Mouse (Mus musculus): ENCODE results near the gene Hck. TPM values are rescaled to one million over a fixed set of nuclear protein-coding genes. Genes with fewer than 3 reads are reported as not detected.
A peak's percentile ranks its signal among the peaks of the same experiment; 100 is the strongest.

The Hck gene
- polyA plus RNA-seq, 1 experiment from 2014 or later: 4.7 TPM

DNA sequence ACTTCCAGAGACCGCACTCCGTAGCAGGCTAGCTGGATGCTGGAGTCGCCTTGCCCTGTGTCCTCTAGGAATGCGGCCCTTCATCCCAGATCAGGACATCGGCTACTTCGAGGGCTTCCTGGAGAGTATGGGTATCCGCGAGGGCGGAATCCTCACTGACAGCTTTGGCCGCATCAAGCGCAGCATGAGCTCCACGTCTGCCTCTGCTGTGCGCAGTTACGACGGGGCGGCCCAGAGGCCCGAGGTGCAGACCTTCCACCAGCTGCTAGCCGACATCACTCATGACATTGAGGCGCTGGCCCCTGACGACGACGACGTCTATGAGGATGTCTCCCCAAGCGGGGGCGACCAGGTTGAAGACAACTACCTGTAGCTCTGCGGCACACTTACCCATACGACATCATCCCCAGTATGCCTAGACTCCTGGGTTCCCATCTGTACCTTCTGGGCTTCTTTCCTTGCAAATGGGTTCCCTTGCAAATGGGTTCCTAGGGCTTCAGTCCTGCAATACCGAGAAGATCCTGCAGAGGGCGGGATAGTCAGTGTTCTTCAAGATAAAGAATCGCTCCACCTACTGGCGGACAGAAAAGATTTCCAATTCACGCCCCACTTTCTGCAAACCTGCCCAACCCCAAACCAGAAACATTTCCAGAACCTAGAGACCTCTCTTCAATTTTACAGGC, 27.3 kb upstream of the Hck start:
- Histone ChIP-seq H3K9ac (no peak overlapping the region), H3K27me3 (no peaks in the 10 kb centered on the region), H3K27ac (no peak overlapping the region), H3K4me2 (no peak overlapping the region), H3K36me3 (no peaks in the 10 kb centered on the region), H3K4me3 (no peak overlapping the region), H3K9me3 (no peaks in the 10 kb centered on the region), H3K4me1 (0 out of 2 replicates have a peak, but pooled peaks cover 8% of the 10 kb centered on the region)
- no peak for ATAC-seq (ENCODE audit: borderline replicate concordance, extremely low read depth, low FRiP score, low TSS enrichment)
- WGBS: 37% methylated on average over 32 of the region's 32 CpGs

DNA sequence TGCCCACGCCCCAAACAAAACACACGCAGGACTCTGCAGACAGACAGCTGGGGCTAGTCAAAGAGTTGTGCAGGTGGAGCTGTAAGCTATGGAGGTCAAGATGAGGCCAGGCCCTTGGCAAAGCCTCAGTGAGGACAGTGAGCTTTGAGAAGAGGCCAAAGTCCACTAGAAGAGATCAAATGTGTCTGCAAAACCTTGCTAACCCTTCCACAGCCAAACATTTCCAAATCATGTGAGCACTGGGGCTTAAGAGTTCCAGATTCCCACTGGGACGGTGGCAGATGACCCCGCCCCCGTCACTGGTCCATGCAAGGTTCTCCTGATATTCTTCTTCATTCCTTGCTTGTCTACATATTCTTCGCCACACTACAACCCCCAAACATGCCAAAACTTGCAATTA, 26.4 kb upstream of the Hck start:
- Histone ChIP-seq H3K9ac (no peak overlapping the region), H3K27me3 (no peaks in the 10 kb centered on the region), H3K9me3 (no peaks in the 10 kb centered on the region), H3K36me3 (no peaks in the 10 kb centered on the region), H3K4me2 (no peak overlapping the region), H3K4me3 (no peak overlapping the region), H3K27ac (no peak overlapping the region), H3K4me1 (0 out of 2 replicates have a peak, but pooled peaks cover 8% of the 10 kb centered on the region)
- 78% methylated on average over 6 of the region's 6 CpGs for WGBS
- ATAC-seq (ENCODE audit: borderline replicate concordance, extremely low read depth, low FRiP score, low TSS enrichment): no peak

DNA sequence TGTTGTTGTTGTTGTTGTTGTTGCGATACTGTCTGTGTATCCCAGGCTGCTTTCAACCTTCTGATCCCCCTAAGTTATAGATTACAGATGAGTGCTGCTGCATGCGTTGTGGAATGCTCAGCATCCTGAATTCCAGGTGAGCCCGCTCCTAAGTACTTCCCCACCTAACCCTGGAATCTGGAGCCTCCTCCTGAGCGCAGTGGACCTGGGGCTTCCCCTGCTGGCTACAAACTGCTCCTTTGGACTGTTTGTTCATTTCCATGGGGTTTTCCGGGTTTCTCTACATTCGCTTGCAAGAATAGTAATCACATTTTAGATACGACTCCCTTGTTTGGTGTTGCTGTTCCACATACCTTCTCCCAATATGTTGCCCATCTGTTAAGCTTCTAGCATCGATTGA, 25.0 kb upstream of the Hck start:
- 79% methylated on average over 8 of the region's 8 CpGs for WGBS
- no peak for ATAC-seq (ENCODE audit: borderline replicate concordance, extremely low read depth, low FRiP score, low TSS enrichment)
- no peaks in the 10 kb centered on the region for H3K9me3 ChIP-seq
- H3K36me3 ChIP-seq: no peaks in the 10 kb centered on the region
- H3K9ac ChIP-seq: no peak overlapping the region
- H3K4me3 ChIP-seq: no peak overlapping the region
- no peak overlapping the region for H3K4me2 ChIP-seq
- H3K4me1 ChIP-seq: 0 out of 2 replicates have a peak, but pooled peaks cover 8% of the 10 kb centered on the region
- no peak overlapping the region for H3K27ac ChIP-seq
- H3K27me3 ChIP-seq: no peaks in the 10 kb centered on the region

DNA sequence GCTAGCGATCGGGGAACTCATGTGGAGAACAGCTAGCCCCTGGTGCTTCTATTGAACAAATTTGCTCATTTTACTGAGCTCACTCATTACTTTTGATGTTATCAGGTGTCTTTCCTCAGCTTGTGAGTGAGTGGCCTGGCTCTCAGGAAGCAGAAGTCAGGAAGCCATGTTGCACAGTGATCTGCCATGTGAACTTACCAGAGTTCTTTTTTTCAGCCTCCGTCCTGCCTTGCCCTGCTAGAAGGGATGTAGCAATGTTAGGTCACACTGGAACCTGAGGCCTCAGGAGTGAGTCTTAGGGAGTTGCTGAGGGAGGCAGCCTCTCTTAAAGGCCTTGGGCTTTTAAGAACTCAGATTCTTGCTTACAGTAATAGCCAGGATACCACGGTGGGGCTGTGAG, 24.4 kb upstream of the Hck start:
- no peak for ATAC-seq (ENCODE audit: borderline replicate concordance, extremely low read depth, low FRiP score, low TSS enrichment)
- WGBS: 67% methylated on average over 4 of the region's 4 CpGs
- Histone ChIP-seq H3K4me1 (0 out of 2 replicates have a peak, but pooled peaks cover 8% of the 10 kb centered on the region), H3K4me2 (no peak overlapping the region), H3K27me3 (no peaks in the 10 kb centered on the region), H3K9me3 (no peaks in the 10 kb centered on the region), H3K27ac (peak overlapping the region; percentile 35), H3K36me3 (no peaks in the 10 kb centered on the region), H3K4me3 (no peak overlapping the region), H3K9ac (no peak overlapping the region)

DNA sequence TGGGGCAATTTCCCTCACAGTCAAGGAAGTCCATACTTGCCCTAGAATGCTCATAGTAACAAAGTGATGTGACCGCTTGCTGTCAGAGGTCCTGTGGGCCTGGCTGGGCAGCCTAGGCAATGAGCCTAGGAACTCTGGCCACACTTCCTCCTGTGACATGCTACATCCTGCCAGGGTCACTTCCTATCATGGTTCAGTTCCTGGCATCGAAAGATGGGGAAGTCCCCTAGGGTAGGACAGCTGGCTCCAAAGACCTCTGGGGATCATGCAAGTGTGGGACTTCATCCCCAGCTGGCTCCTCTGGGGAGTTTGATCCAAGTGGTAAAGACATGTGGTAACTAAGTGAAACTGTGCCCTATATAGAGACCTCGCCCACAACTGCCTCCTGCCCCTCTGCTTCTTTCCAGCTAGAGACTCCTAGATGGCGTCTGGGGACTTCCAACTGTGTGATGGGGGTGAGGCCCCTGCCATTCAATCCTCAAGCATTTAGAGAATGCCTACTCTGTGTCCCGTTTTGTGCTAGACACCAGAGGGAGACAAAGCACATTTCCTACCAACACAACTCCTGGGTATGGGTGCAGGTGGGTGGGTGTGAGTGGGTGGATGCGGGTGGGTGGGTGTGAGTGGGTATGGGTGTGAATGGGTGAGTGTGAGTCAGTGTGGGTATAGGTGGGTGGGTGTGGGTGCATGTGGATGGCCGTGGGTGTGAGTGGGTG, 23.8 kb upstream of the Hck start:
- 47% methylated on average over 7 of the region's 7 CpGs for WGBS
- ATAC-seq (ENCODE audit: borderline replicate concordance, extremely low read depth, low FRiP score, low TSS enrichment): 0 out of 2 replicates have a peak, but pooled peaks have one; percentile 27

DNA sequence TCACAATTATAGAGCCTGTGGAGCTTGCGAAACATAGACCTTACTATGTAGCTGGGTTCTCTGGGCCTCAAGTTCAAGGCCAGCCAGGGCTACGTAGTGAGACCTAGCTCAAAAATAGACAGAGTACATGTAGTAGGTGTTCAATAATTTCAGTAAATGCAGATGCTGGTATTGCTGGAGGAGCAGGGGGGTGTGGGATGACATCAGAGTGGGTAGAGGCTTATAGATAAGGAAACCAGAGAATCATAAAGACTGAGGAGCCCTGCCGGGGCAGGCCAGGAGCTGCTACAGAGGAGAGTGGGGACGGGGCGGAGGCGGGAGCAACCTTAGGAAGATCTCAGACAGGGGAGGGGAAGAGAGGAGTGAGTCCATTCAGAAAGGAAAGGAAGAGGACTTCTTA, 22.7 kb upstream of the Hck start:
- Histone ChIP-seq H3K9me3 (no peaks in the 10 kb centered on the region), H3K4me3 (no peak overlapping the region), H3K4me1 (0 out of 2 replicates have a peak, but pooled peaks cover 8% of the 10 kb centered on the region), H3K9ac (no peak overlapping the region), H3K27me3 (no peaks in the 10 kb centered on the region), H3K27ac (no peak overlapping the region), H3K4me2 (no peak overlapping the region), H3K36me3 (no peaks in the 10 kb centered on the region)
- 76% methylated on average over 6 of the region's 6 CpGs for WGBS
- no peak for ATAC-seq (ENCODE audit: borderline replicate concordance, extremely low read depth, low FRiP score, low TSS enrichment)

More for the DNA sequence above, 23.8 kb upstream of the Hck start:
- Histone ChIP-seq H3K27ac (peak overlapping the region; percentile 35; the same call in 1 of the 2 replicates), H3K27me3 (no peaks in the 10 kb centered on the region), H3K4me1 (0 out of 2 replicates have a peak, but pooled peaks cover 8% of the 10 kb centered on the region), H3K4me2 (no peak overlapping the region), H3K36me3 (no peaks in the 10 kb centered on the region), H3K9ac (no peak overlapping the region), H3K4me3 (no peak overlapping the region), H3K9me3 (no peaks in the 10 kb centered on the region)

DNA sequence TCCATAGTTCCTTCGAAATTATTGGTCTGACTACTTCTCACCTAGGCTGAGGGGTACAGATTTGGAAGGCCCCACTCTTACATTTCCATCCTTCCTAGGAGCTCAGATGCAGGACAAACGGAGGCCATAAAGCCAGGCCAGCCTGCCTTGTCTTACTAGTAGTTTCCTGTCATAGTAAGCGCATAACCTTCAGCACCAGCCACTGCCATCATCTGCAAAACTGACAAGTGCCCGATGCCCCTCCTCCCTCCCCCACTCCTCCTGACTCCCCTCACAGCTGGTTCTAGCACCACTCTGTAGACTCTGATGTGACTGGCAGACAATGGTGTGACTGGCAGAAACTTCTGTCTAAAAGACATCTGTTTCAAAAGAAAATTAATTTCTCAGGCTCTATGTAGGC, 22.1 kb upstream of the Hck start:
- H3K36me3 ChIP-seq: no peaks in the 10 kb centered on the region
- ATAC-seq (ENCODE audit: borderline replicate concordance, extremely low read depth, low FRiP score, low TSS enrichment): no peak
- no peaks in the 10 kb centered on the region for H3K9me3 ChIP-seq
- H3K4me2 ChIP-seq: no peak overlapping the region
- H3K27ac ChIP-seq: no peak overlapping the region
- WGBS: 83% methylated on average over 4 of the region's 4 CpGs
- 0 out of 2 replicates have a peak, but pooled peaks cover 8% of the 10 kb centered on the region for H3K4me1 ChIP-seq
- H3K9ac ChIP-seq: no peak overlapping the region
- H3K27me3 ChIP-seq: no peaks in the 10 kb centered on the region
- no peak overlapping the region for H3K4me3 ChIP-seq

DNA sequence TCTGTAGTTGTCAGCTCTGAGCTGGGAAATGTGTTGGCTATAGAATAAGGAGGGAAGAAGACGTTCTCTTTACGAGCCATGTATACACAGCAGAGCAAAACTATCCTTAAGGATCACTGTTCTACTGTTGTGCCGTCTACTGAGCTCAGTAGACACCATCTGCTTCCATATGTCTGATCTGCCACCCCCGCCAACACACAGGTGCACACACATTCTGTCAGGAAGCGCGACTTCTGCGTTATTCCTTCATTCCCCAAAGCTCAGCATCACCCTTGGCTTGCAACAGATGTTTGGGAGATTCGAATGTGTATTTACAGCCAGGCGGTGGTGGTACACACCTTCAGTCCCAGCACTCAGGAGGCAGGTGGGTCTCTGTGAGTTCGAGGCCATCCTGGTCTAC, 21.2 kb upstream of the Hck start:
- Histone ChIP-seq H3K4me3 (no peak overlapping the region), H3K4me2 (no peak overlapping the region), H3K9ac (no peak overlapping the region), H3K36me3 (no peaks in the 10 kb centered on the region), H3K4me1 (0 out of 2 replicates have a peak, but pooled peaks cover 8% of the 10 kb centered on the region), H3K9me3 (no peaks in the 10 kb centered on the region), H3K27me3 (no peaks in the 10 kb centered on the region), H3K27ac (no peak overlapping the region)
- ATAC-seq (ENCODE audit: borderline replicate concordance, extremely low read depth, low FRiP score, low TSS enrichment): no peak
- WGBS: 86% methylated on average over 10 of the region's 10 CpGs

DNA sequence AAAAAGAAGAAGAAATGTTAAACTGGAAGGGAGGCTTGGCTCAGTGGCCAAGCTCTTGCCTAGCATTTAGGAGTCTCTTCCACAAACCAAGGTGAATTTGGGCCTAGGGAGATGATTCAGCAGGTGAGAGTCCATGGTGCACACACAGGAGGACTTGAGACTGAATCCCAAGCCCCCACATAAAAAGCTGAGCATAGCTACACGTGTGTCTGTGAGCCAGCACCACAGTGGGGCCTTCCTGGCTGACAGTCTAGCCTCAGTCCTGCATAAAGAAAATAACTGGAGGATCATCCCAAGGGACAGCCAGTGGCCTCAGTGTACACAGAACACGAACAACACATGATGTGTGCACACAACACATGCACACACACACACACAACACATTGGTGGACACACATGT, 19.0 kb upstream of the Hck start:
- H3K4me3 ChIP-seq: no peak overlapping the region
- H3K9ac ChIP-seq: no peak overlapping the region
- no peak overlapping the region for H3K4me2 ChIP-seq
- H3K27me3 ChIP-seq: no peaks in the 10 kb centered on the region
- WGBS: 49% methylated on average over 2 of the region's 2 CpGs
- H3K4me1 ChIP-seq: 0 out of 2 replicates have a peak, but pooled peaks cover under 1% of the 10 kb centered on the region
- no peaks in the 10 kb centered on the region for H3K9me3 ChIP-seq
- no peak for ATAC-seq (ENCODE audit: borderline replicate concordance, extremely low read depth, low FRiP score, low TSS enrichment)
- H3K27ac ChIP-seq: no peak overlapping the region
- no peaks in the 10 kb centered on the region for H3K36me3 ChIP-seq

DNA sequence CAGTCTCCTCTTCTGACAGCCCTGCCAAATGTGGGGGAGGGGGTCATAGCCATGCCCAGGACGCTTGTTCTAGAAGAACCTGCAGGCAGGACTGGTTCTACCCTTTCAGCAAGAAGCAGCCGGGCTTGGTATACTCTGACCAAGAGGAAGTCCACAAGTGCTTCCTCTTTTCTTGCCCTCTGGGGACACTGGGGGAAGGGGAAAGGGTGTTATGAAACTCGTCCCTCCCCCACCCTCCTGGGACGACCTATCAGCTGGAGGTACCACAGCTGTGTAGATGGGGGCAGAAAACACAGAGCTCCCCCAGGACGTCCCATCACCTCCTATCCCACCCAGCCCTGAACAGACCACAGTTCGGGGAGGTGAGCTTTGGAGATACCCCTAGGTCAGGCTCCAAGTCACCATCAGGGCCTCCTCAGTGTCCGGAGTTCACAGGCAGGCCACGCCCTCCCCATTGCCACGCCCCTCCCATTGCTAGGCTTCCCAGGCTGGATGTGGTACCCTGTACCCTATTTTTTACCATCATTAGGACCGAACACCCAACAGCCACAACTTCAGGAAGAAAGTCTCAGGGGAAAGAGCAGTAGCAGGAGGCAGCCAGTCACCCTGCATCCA, 17.6 kb upstream of the Hck start:
- Histone ChIP-seq H3K27ac (no peak overlapping the region), H3K36me3 (no peaks in the 10 kb centered on the region), H3K27me3 (no peaks in the 10 kb centered on the region), H3K4me3 (no peak overlapping the region), H3K9ac (no peak overlapping the region), H3K4me1 (no peaks in the 10 kb centered on the region), H3K9me3 (no peaks in the 10 kb centered on the region), H3K4me2 (no peak overlapping the region)
- WGBS: 26% methylated on average over 10 of the region's 10 CpGs
- peak; percentile 39; the same call in 1 of the 2 replicates for ATAC-seq (ENCODE audit: borderline replicate concordance, extremely low read depth, low FRiP score, low TSS enrichment)

DNA sequence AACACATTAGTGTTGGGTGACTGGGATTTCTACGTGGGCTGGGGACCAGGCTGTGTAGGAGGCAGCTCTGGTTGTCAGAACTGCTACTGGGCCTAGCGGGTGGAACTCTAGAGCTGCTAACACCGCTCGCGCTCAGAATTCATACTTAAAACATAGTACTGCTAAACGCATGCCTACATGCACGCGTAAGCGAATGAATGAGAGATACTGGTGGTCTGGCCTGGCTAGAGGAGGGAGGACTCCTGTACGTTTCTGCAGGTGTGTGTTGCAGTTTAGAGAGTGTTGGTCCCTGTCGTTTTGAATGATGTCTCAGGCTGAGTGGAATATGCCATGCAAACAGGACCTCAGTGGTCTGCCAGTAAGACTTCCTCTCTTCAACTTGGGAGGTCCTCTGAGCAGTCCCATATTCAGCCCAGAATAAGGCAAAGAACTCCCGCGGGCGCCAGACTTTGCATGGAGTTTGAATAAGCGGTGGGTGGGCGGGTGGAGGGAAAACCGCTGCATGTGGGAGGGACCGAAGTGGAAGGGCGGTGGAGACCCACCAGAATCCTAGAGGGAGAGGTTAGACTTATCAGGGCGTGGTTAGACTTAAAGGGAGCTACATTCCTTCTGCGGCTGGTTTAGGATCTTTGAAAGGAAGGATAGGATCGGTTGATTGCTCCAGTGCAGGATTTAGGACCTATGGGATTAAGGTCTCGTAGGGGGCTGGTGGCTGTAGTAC, 1.1 kb upstream of the Hck start:
- H3K36me3 ChIP-seq: no peaks in the 10 kb centered on the region
- peaks cover 8% of the 10 kb centered on the region for H3K4me1 ChIP-seq
- no peaks in the 10 kb centered on the region for H3K9me3 ChIP-seq
- H3K27ac ChIP-seq: no peak overlapping the region
- peak overlapping the region; percentile 45 for H3K4me3 ChIP-seq
- no peak overlapping the region for H3K9ac ChIP-seq
- peaks cover 46% of the 10 kb centered on the region for H3K27me3 ChIP-seq
- WGBS: 31% methylated on average over 23 of the region's 23 CpGs
- no peak for ATAC-seq (ENCODE audit: borderline replicate concordance, extremely low read depth, low FRiP score, low TSS enrichment)
- H3K4me2 ChIP-seq: peak overlapping the region; percentile 87

Data from lung, embryonic 15.5 days (tissue).